Mouse (Mus musculus): ENCODE results near the gene Dhrs7b. TPM values are rescaled to one million over a fixed set of nuclear protein-coding genes. Genes with fewer than 3 reads are reported as not detected.
"Not testable (repeated sequence)": the region's sequence is repeated elsewhere in the genome, so short reads cannot be mapped to it uniquely, and the experiment has no call there.

The Dhrs7b gene
- polyA plus RNA-seq, 1 experiment from 2014 or later, result 78.5 TPM

DNA sequence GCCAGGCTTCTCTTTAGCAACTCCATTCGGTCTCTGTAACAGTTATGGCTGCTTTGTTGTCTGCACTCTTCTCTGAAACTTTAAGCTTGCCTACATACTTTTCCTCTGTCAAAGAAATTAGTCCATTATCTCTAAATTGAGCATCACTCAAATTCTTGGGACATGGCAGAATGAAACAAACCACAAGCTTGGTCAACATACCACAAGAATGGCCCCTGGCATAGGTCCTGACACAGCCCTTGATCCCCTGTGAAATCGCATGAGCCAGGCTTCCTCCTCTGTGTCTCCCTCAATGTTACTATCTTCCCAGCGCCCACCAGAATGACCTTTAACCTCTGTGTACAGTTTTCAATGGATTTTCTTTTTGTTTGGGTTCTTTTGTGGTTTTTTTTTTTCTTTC lies 52.0 kb downstream of the Dhrs7b start:
- no peak for ATAC-seq
- Histone ChIP-seq H3K27ac (ENCODE audit: low read depth, low read length) (no peak overlapping the region), H3K27me3 (replicated peaks; ENCODE audit: control insufficient read depth, insufficient read depth, low read length) (no peaks in the 10 kb centered on the region), H3K9me3 (ENCODE audit: control insufficient read depth) (no peaks in the 10 kb centered on the region), H3K4me2 (replicated peaks; ENCODE audit: low read depth) (no peak overlapping the region), H3K4me3 (ENCODE audit: low read depth, low read length) (no peak overlapping the region), H3K4me1 (replicated peaks; ENCODE audit: control insufficient read depth, insufficient read depth, low read length) (no peaks in the 10 kb centered on the region), H3K9ac (ENCODE audit: low read depth, low read length) (no peak overlapping the region), H3K36me3 (ENCODE audit: control insufficient read depth, insufficient read depth) (no peaks in the 10 kb centered on the region)
- no peak for TF ChIP-seq CTCF (IDR thresholded peaks at IDR 0.05; ENCODE audit: low read depth)
- WGBS, result 79% methylated on average over 3 of the region's 3 CpGs

DNA sequence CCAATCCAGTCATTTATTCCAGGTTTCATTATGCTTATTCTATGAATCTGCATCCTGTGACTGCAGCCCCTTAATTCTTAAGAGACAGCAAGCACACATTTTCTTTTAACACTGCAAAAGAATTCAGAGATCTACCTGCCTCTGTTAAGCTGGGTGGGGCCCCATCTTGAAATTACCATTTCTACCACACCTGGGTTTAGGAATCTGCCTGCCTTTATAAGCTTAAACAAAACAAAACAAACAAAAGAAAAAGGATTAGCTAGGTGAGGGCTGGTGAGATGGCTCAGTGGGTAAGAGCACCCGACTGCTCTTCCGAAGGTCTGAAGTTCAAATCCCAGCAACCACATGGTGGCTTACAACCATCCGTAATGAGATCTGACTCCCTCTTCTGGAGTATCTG lies 56.6 kb downstream of the Dhrs7b start:
- H3K27me3 ChIP-seq (replicated peaks; ENCODE audit: control insufficient read depth, insufficient read depth, low read length); H3K4me1 ChIP-seq (replicated peaks; ENCODE audit: control insufficient read depth, insufficient read depth, low read length); H3K27ac ChIP-seq (ENCODE audit: low read depth, low read length); ATAC-seq; H3K4me3 ChIP-seq (ENCODE audit: low read depth, low read length); H3K9ac ChIP-seq (ENCODE audit: low read depth, low read length); H3K36me3 ChIP-seq (ENCODE audit: control insufficient read depth, insufficient read depth); H3K9me3 ChIP-seq (ENCODE audit: control insufficient read depth); H3K4me2 ChIP-seq (replicated peaks; ENCODE audit: low read depth): not testable (repeated sequence)
- WGBS, result 93% methylated on average over 2 of the region's 3 CpGs

DNA sequence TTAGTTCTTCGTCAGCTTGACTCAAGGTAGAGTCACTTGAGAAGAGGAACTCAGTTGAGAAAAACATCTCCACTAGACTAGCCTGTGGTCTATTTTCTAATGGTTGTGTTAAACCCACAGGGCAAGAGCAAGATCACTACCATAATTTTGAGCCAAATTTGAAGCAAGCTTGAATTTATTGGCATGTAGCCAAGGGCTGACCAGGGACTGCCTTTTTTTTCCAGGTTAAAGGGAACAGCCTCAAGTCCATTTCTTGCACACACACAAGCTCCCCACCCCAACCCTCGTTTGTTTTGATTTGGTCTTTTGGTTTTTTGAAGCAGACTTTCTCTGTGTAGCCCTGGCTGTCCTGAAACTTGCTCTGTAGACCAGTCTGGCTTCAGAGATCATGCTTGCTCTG lies 59.4 kb downstream of the Dhrs7b start:
- Histone ChIP-seq H3K4me1 (replicated peaks; ENCODE audit: control insufficient read depth, insufficient read depth, low read length) (no peaks in the 10 kb centered on the region), H3K4me3 (ENCODE audit: low read depth, low read length) (no peak overlapping the region), H3K9ac (ENCODE audit: low read depth, low read length) (no peak overlapping the region), H3K4me2 (replicated peaks; ENCODE audit: low read depth) (no peak overlapping the region), H3K27ac (ENCODE audit: low read depth, low read length) (no peak overlapping the region), H3K9me3 (ENCODE audit: control insufficient read depth) (no peaks in the 10 kb centered on the region), H3K36me3 (ENCODE audit: control insufficient read depth, insufficient read depth) (no peaks in the 10 kb centered on the region), H3K27me3 (replicated peaks; ENCODE audit: control insufficient read depth, insufficient read depth, low read length) (no peaks in the 10 kb centered on the region)
- no peak for TF ChIP-seq CTCF (IDR thresholded peaks at IDR 0.05; ENCODE audit: low read depth)
- ATAC-seq, result no peak
- WGBS, result 65% methylated on average over 2 of the region's 2 CpGs

DNA sequence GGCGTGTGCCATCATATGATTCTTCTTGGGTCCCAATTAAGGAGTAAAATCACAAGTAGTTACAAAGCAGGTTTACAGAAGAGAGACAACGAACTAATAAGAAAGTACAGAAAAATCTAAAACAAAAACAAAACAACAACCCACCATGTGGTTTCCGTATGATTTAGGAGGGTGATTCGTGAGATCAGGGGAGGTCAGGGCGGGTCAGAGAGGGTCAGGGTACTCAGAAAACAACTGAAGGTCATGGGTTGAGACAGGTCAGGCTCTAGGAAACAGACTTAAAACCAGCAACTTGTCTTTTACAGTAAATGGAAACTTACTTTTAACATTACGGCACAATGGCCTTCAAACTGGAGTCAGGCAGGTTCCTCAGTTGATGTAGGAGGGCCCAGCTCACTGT lies 59.9 kb downstream of the Dhrs7b start:
- Histone ChIP-seq H3K9ac (ENCODE audit: low read depth, low read length) (no peak overlapping the region), H3K36me3 (ENCODE audit: control insufficient read depth, insufficient read depth) (no peaks in the 10 kb centered on the region), H3K27me3 (replicated peaks; ENCODE audit: control insufficient read depth, insufficient read depth, low read length) (no peaks in the 10 kb centered on the region), H3K27ac (ENCODE audit: low read depth, low read length) (no peak overlapping the region), H3K4me3 (ENCODE audit: low read depth, low read length) (no peak overlapping the region), H3K4me1 (replicated peaks; ENCODE audit: control insufficient read depth, insufficient read depth, low read length) (no peaks in the 10 kb centered on the region), H3K4me2 (replicated peaks; ENCODE audit: low read depth) (no peak overlapping the region), H3K9me3 (ENCODE audit: control insufficient read depth) (no peaks in the 10 kb centered on the region)
- no peak for TF ChIP-seq CTCF (IDR thresholded peaks at IDR 0.05; ENCODE audit: low read depth)
- WGBS, result 71% methylated on average over 6 of the region's 6 CpGs
- no peak for ATAC-seq

DNA sequence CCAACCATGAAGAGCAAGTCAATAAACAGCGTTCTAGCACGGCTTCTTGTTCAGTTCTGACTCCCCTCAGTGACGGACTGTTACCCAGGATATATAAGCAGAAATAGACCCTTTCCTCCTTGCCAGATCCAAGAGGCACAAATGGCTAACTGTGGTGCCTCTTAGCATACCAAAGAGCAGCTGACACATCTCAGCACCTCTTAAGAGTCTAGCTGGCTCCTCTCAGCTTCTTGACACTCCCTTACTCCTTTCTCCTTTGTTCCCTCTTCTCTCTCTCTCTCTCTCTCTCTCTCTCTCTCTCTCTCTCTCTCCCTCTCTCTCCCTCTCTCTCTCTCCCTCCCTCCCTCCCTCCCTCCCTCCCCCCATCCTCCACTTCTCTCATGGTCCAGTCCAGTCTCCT lies 60.3 kb downstream of the Dhrs7b start:
- no peak overlapping the region for H3K27ac ChIP-seq (ENCODE audit: low read depth, low read length)
- no peaks in the 10 kb centered on the region for H3K9me3 ChIP-seq (ENCODE audit: control insufficient read depth)
- no peak overlapping the region for H3K9ac ChIP-seq (ENCODE audit: low read depth, low read length)
- no peaks in the 10 kb centered on the region for H3K36me3 ChIP-seq (ENCODE audit: control insufficient read depth, insufficient read depth)
- ATAC-seq, result no peak
- TF ChIP-seq CTCF (IDR thresholded peaks at IDR 0.05; ENCODE audit: low read depth), result no peak
- no peaks in the 10 kb centered on the region for H3K27me3 ChIP-seq (replicated peaks; ENCODE audit: control insufficient read depth, insufficient read depth, low read length)
- no peak overlapping the region for H3K4me2 ChIP-seq (replicated peaks; ENCODE audit: low read depth)
- H3K4me1 ChIP-seq (replicated peaks; ENCODE audit: control insufficient read depth, insufficient read depth, low read length), result no peaks in the 10 kb centered on the region
- WGBS, result 55% methylated on average over 3 of the region's 3 CpGs
- no peak overlapping the region for H3K4me3 ChIP-seq (ENCODE audit: low read depth, low read length)

DNA sequence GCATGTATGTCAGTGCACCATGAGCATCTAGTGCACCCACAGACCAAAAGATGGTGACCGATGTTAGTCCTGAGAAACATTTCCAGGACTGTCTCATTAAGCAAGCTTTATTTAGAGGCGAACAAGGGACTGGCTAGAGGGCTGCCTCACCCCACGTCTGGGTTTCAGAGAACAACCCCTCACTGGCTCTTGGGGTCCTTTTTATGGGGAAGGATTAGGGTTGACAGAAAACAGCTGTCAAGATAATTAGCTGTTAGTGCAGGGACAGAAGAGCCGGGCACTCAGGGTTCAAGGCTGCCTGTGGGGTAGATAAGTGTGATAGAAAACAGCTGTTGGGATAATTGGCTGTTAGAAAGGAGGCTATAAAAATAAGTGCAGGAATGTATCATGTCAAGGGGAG lies 65.5 kb downstream of the Dhrs7b start:
- no peak overlapping the region for H3K4me2 ChIP-seq (replicated peaks; ENCODE audit: low read depth)
- no peak for TF ChIP-seq CTCF (IDR thresholded peaks at IDR 0.05; ENCODE audit: low read depth)
- WGBS, result 25% methylated on average over 4 of the region's 4 CpGs
- H3K27ac ChIP-seq (ENCODE audit: low read depth, low read length), result no peak overlapping the region
- H3K27me3 ChIP-seq (replicated peaks; ENCODE audit: control insufficient read depth, insufficient read depth, low read length), result no peaks in the 10 kb centered on the region
- no peak overlapping the region for H3K9ac ChIP-seq (ENCODE audit: low read depth, low read length)
- no peaks in the 10 kb centered on the region for H3K36me3 ChIP-seq (ENCODE audit: control insufficient read depth, insufficient read depth)
- no peaks in the 10 kb centered on the region for H3K9me3 ChIP-seq (ENCODE audit: control insufficient read depth)
- ATAC-seq, result no peak
- no peaks in the 10 kb centered on the region for H3K4me1 ChIP-seq (replicated peaks; ENCODE audit: control insufficient read depth, insufficient read depth, low read length)
- H3K4me3 ChIP-seq (ENCODE audit: low read depth, low read length), result no peak overlapping the region

DNA sequence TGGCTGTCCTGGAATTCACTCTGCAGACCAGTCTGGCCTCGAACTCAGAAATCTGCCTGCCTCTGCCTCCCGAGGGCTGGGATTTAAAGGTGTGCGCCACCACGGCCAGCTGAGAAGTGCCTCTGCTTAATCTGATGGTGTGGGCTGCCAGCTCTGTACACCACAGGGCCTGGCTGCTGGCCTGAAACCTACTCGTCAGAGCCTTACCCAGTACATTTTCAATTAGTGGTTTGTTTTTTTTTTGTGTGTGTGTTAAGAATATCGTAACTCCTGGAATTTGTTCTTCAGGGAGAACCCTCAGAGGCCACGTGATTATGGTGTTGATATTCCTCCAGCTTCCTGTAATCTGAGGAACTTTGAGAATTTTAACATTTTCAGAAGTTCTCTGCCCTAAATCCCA lies 71.6 kb downstream of the Dhrs7b start:
- H3K27ac ChIP-seq (ENCODE audit: low read depth, low read length), result no peak overlapping the region
- no peak for TF ChIP-seq CTCF (IDR thresholded peaks at IDR 0.05; ENCODE audit: low read depth)
- peaks cover 26% of the 10 kb centered on the region for H3K36me3 ChIP-seq (ENCODE audit: control insufficient read depth, insufficient read depth)
- H3K4me2 ChIP-seq (replicated peaks; ENCODE audit: low read depth), result no peak overlapping the region
- H3K27me3 ChIP-seq (replicated peaks; ENCODE audit: control insufficient read depth, insufficient read depth, low read length), result no peaks in the 10 kb centered on the region
- no peaks in the 10 kb centered on the region for H3K9me3 ChIP-seq (ENCODE audit: control insufficient read depth)
- no peak overlapping the region for H3K9ac ChIP-seq (ENCODE audit: low read depth, low read length)
- no peaks in the 10 kb centered on the region for H3K4me1 ChIP-seq (replicated peaks; ENCODE audit: control insufficient read depth, insufficient read depth, low read length)
- ATAC-seq, result no peak
- H3K4me3 ChIP-seq (ENCODE audit: low read depth, low read length), result no peak overlapping the region
- WGBS, result 79% methylated on average over 7 of the region's 7 CpGs
